Mouse (Mus musculus) lung, adult 10 weeks (tissue): ENCODE measurements around the gene Palld. TPM values are rescaled to one million over a fixed set of nuclear protein-coding genes. Genes with fewer than 3 reads are reported as not detected.

Source experiments
- polyA plus RNA-seq: library from polyadenylated mRNA; stranded (reverse); fragments of 350-450 nt; fragmentation: Illumina TruSeq; extraction: RNeasy Lipid Tissue Mini Kit (QIAGEN cat#74804); gene quantifications from one replicate; pipeline ENCODE4 v1.2.3, GENCODE M21; 2014; ENCODE audit warnings: low read depth, low replicate concordance; ENCODE audit not compliant: insufficient read depth

The Palld gene
- 23.4 TPM for polyA plus RNA-seq

GRCm38 (mm10) chr8:61902521-61902920, at the start of gene Palld:
Gene Palld (minus strand): TSS chr8:61902690.

GRCm38 (mm10) chr8:61927777-61928494, 25.4 kb upstream of the Palld start, which contains the start of gene Ddx60:
Gene Ddx60 (plus strand): TSS chr8:61928087.

GRCm38 (mm10) chr8:61487597-61488156, 414.8 kb downstream of the Palld start, which contains the start of gene Cbr4:
Gene Cbr4 (plus strand): TSS chr8:61487734.

Other genes starting within 250 kb of the Palld start
- 1.3 TPM for gene Ddx60, start 25.4 kb upstream of the Palld start, polyA plus RNA-seq
- gene Anxa10, start 220.5 kb upstream of the Palld start, polyA plus RNA-seq, result not detected